Mouse (Mus musculus): ENCODE results near the gene Hyal1.
A peak's percentile ranks its signal among the peaks of the same experiment; 100 is the strongest.
"Not testable (repeated sequence)": the region's sequence is repeated elsewhere in the genome, so short reads cannot be mapped to it uniquely, and the experiment has no call there.

Gene Hyal1

DNA sequence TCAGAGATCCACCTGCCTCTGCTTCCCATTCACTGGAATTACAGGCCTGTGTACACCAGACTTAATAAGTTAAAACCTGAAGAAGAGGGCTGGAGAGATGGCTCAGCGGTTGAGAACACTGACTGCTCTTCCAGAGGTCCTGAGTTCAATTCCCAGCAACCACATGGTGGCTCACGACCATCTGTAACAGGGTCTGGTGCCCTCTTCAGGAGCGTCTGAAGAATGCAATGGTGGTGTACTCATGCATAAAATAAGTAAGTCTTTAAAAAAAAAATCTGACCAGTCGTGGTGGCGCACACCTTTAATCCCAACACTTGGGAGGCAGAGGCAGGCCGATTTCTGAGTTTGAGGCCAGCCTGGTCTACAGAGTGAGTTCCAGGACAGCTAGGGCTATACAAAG, 3.0 kb upstream of the Hyal1 start:
- DNase-seq = not testable (repeated sequence)

DNA sequence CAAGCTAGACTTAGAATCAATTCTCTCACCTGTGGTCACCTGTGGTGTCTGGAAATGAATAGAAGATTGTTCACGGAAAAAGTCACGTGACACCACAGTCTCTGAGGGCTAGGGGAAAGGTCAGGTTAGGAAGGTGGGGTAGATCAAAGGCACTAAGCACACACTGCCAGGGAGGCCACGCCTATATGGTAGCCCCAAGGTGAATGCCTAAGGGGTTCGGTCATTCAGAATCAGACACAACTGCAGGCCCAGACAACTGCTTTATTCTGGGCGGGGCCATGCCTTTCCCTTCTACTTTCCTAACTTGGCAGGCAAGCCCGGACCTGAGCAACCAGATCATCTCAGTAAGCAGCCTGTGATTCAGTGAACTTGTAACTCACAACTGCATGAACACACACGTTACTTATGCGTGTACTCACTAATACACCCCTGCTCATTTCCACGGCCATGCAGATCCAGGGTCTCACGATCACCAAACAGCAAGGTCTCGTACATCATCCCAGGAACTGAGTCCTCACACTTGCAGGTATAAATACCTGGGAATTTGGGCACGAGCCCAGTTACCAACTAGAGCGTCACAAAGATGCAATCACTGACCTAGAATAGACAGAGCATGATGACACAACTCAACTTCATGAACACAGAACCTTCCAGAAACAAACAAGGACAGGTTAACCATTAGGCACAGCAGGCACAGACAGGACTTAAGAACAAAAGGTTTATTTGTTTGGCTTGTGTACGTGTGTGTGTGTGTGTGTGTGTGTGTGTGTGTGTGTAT, 959 bp upstream of the Hyal1 start:
- DNase-seq = no peak

DNA sequence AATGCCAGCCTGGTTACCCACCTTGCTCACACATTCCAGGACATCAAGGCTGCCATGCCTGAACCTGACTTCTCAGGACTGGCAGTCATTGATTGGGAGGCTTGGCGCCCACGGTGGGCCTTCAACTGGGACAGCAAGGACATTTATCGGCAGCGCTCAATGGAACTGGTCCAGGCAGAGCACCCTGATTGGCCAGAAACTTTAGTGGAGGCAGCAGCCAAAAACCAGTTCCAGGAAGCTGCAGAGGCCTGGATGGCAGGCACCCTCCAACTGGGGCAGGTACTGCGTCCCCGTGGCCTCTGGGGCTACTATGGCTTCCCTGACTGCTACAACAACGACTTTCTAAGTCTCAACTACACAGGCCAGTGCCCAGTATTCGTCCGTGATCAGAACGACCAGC, 1.1 kb downstream of the Hyal1 start:
- no peak for DNase-seq

DNA sequence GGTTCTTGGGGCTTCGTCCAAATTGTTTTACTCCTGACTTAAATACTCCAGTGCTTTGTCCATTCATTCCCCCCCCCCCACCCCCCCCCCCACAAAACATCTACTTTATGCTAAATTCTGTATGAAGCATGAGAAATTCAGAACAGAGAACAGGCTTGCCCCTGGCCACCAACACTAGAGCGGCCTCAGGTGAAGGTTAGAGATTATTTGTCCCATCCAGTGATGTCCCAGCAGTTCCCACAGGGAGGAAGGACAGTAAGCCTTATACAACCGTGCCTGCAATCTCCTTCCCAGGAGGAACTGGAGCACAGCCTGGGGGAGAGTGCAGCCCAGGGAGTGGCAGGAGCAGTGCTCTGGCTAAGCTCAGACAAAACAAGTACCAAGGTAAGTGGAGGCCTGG, 1.9 kb downstream of the Hyal1 start, which contains the start of gene Naa80:
Gene Naa80, plus strand, starts transcription at position 301 of the 400 bp plus-strand sequence.
- DNase-seq = no peak

DNA sequence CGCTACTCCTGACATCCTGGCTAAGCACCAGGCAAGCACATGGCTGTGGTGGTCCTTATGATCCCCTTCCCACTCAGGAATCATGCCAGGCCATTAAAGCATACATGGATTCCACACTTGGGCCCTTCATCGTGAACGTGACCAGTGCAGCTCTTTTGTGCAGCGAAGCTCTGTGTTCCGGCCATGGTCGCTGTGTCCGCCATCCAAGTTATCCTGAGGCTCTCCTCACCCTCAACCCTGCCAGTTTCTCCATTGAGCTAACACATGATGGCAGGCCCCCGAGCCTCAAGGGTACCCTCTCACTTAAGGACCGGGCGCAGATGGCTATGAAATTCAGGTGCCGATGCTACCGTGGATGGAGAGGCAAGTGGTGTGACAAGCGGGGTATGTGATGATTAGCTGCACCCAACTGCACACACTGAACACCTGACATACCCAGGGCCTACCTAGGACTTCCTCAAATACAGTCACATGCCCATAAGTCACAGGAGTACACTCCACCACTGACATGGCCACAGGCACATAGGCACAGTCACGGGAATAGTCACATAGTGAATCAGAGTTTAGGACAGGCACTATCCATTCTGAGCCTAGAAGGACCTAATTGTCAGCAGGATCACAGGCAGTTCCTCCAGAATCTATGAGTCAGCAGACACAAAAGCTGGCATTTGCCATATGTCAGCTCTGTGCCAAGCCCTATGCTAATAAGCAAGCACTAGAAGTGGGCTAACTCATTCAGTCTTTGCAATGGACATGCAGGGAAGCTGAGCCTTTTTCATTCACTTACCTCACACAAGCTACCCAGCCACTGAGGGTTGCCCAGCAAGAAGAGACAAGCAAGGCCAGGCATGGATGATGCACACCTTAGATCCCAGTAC, 2.5 kb downstream of the Hyal1 start:
- DNase-seq = no peak

DNA sequence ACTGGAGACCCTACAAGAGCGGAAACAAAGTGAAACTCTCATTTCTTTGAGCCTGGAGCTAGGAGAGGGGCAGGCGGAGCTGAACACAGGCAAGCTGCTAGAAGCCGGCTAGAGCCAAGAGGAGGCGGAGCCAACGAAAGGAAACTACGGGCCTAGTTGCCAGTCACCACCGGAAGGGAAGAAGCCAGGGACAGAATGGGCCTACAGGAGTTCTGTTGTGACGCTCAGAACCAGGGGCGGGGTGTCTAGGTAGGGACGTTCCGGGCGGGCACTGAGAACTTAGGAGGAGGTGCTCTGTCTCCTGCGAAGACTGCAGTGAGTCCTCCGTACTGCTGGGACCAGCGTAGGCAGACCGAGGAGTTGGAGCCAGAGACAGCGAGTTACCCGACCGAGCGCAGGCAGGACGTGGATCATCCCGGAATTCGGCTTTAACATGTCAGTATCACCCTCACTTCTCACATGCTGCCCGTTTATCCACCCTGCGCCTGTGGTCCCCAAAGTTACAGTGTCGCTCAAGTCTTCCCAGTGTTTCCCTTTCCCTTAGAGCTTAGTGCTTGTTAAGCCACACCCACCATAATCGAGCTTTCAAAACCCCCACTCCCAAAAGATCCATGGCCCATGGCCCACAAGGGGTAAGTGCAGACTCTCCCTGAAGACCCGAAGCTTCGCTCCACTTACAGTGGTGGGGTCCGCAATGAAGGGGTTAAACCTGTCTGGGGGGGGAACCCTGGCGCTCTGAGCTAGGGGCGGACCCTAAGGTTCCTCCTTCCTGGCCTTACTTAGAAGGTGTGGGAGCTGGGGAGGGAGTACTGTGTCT, 4.0 kb downstream of the Hyal1 start, which contains the start of gene Hyal3:
Gene Hyal3, plus strand, starts transcription at position 318 of the 817 bp plus-strand sequence.
- DNase-seq = peak; percentile 89

DNA sequence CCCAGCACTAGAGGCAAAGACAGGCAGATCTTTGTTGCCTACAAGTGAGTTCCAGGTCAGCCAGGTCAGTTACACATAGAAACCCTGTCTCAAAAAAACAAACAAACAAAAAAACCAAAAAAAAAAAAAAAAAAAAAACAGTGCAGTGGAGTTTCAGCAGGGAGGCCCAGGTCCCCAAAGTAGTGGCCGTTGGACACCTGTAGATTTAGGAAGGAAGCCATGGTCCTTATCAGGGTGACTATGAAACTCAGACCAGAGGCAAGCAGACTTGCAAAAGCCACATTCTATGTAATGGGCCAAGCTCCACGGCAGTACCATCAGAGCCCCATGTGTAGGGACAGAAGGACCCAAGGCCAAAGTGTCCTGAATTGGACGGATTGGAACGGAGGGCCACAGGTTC, 4.9 kb downstream of the Hyal1 start:
- DNase-seq = no peak

DNA sequence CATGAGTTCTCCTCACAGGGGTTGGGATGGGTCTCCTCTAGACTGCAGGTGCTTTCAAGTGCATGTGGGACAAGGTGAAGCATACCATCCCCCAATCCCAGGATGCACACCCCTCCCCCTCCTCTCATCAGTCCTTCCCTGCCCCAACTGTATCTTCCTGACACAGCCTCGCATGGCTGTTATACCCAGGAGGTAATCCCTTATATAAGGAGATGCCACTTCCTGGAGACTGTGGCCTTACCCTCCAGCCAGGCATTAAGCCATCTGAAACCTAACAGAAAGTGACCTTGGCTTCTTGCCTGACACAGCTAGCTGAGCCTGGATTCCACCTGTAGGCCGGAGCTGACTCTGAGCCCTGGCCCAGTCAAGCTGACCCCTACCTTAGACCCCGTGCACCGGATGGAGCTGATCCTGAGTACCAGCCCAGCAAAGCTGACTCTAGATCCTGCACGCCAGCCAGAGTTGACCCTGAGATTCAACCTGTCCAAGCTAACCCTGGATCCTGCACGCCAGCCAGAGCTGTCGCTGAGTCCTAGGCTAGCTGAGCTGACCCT, 5.9 kb downstream of the Hyal1 start:
- DNase-seq = no peak

DNA sequence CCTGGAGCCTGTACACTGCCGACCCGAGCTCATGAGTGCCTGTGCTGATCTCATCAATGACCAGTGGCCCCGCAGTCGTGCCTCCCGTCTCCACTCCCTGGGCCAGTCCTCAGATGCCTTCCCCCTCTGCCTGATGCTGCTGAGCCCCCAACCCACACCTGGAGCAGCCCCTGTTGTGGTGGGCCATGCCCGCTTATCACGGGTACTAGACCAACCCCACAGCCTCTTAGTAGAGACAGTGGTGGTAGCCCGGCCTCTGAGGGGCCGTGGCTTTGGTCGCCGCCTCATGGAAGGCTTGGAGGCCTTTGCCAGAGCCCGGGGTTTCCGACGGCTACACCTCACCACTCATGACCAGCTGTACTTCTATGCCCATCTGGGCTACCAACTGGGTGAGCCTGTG, 6.4 kb downstream of the Hyal1 start:
- DNase-seq = no peak

DNA sequence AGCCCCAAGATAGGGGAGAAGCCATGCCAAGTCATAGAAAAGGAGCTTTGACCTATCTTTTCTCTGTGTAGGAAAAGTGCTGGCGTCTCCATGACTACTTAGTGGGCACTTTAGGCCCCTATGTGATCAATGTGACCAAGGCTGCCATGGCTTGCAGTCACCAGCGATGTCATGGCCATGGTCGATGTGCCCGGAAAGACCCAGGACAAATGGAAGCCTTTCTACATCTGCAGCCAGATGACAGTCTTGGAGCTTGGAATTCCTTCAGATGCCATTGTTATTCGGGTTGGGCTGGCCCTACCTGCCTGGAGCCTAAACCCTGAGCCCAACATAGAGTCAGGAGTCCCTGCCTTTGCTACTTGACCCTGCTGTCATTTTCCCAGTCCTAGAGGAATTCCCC, 9.8 kb downstream of the Hyal1 start:
- DNase-seq = no peak

DNA sequence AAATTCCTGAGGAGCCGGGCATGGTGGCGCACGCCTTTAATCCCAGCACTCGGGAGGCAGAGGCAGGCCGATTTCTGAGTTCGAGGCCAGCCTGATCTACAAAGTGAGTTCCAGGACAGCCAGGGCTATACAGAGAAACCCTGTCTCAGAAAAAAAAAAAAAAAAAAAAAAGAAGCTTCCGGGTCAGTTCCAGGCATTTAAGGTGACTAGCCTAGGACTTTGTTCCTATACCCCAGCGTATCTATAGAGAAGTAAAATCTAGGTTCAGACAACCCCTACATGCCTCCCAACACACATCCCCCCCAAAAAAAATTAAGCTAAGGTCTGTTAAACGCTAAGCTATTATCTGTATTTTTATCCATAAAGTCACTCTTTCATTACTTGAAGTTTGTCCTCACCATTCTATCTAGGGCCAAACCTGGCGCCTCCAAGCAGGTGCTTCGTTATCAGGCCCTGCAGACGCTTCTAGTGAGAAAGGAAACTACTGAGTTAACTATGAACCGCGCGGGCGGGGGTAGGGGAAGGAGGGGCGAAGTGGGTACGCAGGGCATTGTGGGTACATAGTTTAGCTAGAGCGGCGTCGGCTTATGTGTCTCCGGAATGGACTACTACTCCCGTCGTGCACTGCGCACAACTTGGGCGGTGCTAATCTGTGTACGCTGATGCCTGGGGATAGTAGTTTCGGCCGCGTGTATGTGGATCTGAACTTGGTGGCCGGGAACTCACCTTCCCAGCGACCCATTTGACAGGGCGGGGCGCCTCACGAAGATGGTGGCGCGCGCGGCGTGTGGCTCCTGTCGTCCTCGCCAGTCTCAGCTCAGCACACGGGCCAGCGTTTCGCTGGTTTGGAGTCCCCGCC, 10.5 kb downstream of the Hyal1 start, which contains the start of gene Ifrd2:
Gene Ifrd2, plus strand, starts transcription at position 669 of the 859 bp plus-strand sequence.
- DNase-seq = peak; percentile 99

DNA sequence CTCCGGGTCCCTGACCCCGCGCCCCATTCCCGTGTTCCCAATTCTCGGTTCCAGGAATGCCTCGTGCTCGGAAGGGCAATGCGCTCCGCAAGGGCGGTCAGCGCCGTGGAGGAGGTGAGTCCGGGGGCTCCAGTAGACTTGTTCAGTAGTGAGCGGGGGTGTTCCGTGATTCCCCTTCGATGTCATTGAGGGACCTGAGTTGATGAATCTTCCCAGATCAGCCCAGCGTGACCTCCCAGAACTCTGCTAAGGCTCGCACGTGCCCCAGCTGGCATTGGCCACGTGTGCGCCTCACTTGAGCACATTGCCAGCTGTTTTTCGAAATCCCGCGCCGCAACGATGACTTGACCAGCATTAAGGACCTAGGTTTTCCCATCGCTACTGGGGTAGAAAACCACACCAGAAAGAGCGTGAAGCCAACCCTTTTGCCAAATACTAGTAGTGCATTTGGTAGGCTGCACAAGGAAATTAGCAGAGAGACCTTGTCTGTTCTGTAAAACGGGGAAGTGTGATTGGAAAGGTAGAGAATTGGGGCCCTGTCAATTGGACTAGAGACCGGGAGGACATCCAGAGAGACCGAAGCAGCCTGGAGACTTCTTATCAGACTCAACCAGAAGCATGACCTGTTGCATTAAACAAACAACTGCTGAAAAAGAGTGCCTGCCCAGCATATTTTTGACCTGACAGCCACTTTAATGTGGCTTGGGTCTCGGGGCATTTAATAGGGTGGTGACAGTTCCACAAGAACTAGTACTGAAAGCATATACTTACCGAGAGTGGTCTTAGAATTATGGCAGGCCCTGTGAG, 11.3 kb downstream of the Hyal1 start:
- DNase-seq = no peak

DNA sequence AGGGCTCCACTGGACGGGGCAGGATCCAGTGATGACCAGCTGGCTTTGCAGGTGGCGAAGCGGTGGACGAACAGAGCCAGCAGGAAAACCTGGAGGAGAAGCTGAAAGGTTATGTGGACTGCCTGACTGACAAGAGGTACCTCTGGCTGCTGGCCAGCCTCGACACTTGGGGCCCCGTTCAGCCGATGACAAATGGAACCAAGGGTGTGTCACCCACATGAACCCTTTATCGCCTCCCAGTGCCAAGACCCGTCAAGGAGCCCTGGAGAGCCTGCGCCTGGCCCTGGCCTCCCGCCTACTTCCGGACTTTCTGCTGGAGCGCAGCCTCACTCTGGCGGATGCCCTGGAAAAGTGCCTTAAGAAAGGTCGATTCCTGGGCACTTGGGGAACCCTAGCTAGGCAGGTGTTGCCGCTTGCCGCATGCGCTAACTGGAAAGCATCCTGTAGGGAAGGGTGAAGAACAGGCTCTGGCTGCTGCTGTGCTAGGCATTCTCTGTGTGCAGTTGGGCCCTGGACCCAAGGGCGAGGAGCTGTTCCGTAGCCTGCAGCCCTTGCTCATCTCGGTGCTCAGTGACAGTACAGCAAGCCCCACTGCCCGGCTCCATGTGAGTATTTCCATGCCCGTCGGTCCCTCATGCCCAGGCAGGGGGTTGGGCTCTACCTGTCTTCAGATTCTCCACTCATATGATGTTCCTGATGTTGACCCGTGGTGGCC, 13.5 kb downstream of the Hyal1 start:
- no peak for DNase-seq

DNA sequence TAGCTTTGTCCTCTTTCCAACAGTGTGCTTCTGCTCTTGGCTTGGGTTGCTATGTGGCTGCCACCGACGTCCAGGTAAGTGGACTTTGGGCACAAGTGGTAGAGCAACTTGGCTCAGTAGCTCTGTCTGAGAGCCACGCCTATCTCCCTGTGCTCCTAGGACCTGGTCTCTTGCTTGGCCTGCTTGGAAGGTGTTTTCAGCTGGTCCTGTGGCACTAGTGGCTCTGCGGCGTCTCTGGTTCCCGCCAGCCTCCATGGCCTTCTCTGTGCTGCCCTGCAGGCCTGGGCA, 14.0 kb downstream of the Hyal1 start:
- DNase-seq = no peak

DNA sequence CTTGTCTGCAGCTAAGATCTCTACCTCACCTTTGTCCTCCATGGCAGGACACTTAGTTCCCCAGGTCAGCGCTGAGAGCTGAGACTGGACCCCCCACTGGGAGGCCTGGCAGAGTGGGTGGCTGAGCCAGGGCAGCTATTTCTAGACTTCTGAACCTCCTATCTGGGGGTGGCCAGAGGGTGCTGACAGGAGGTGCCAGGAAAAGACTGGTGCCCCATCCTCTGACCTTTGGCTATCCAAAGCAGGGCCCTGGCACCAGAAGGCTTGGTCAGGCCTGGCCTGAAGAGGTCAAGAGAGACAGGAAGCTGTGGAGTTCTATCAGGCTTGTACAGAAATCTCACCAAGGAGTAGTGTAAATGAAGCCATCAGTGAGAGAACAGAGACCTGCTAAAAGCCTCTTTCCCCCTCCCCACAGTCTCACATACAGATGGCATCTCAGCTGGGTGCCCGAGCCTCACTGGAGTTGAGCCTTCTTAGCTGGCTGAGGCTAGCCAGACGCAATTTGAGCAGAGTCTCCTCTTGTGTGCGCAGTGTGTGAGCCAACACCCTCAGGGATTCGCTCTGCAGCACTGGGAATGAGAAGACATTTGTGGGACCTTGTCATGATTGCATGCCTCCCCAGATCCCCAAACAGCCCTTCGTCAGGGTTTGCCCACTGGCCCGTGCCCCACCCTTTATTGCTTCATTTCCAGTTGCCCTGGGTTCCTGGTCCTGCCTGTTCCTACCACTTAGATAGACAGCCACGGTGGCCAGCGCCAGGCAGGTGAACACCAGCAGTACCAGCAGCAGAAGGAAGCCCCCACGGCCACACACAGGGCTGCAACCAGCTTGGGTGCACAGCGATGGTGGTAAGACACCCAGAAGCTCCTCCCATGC, 16.6 kb downstream of the Hyal1 start:
- DNase-seq = no peak

DNA sequence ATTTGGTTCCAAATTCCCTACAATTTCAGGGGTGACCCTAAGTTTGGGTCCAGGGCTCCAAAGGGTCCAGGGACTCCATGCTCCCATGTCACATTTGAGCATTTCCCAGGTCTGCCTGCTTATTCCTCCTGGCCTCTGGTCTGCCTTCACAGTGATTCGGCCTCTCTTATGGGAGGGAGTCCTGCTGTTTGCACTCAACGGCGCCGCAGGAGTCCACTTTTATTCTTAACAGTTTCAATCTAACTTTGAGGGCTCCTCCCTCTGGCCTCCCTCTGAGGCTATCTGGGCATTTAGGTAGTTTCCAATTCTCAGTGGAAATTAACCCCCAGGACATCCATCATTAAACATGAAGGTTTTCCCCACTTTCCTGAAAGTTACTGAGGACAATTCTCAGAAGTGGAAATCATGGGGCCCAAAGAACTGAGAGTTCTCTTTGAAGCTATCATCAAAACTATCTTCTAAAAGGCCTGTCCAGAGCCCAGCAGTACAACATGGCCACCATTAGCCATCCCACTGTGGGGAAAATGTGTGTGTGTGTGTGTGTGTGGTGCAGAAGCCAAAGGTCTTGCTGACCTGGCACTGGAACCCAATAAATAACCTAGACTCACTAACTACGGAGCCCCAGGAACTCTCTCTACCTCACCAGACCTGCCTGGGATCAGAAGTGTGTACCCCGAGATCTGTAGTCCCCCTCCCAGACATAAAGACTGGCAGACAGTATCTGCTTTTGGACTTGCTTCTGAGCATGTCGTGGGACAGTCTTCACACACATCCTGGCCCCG, 17.7 kb downstream of the Hyal1 start:
- no peak for DNase-seq

DNA sequence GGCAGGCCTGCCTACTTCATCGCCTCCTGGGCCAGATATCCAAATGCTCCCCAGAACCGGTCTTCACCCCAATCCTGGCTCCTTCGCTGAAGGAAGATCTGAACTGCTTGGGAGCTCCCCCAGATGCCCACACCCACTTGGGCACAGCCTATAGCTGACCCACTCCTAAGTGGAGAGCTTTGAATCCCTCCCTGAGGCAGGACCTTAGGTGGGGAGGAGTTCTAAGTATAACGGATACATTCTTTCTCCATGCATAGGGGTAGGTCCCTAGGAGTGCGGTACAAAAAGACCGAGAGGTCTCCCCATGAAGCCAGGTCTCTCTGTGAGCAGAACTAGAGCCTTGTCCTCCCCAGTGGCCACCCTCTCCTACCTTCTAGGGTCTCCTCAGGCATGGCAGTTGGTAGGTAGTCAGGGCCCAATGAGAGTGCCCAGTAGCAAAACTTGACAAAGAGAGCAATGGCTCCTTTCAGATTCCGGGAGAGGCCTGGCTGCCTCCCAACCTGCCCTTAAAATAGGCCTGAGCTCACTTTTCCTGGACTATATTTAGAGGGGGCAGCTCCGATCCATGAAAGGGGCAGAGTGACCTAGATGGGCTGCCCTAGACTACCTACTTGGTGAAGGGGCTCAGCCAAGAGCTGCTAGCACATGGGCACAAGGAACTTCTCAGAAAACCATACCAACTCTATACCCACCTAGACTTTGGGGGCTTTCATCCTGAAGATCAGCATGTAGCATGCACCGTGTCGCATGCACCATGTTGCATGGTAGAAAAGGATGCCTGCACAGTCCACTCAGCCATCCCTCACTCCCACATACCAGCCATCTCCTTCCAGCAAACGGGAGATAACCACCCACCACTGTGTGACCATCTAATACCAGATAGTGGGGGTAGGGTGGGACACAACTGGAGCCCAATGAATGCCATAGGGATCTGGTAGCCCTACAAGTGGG, 20.2 kb downstream of the Hyal1 start:
- DNase-seq = no peak
